Mouse (Mus musculus): ENCODE results near the gene Edil3.

The Edil3 gene

GRCm38 (mm10) chr13:88821440-88822331, at the start of gene Edil3:
Edil3 (plus strand) TSS chr13:88821472.
- no peak for DNase-seq (ENCODE audit: low read depth)

GRCm38 (mm10) chr13:88799186-88799585, 22.1 kb upstream of the Edil3 start:
- no peak for DNase-seq (ENCODE audit: low read depth)

- no peak for DNase-seq (ENCODE audit: low read depth)
Observed at GRCm38 (mm10) chr13:88801006-88801405, 20.3 kb upstream of the Edil3 start.

GRCm38 (mm10) chr13:88805838-88806237, 15.4 kb upstream of the Edil3 start:
- DNase-seq (ENCODE audit: low read depth) = no peak

- no peak for DNase-seq (ENCODE audit: low read depth)
Observed at GRCm38 (mm10) chr13:88806269-88806668, 15.0 kb upstream of the Edil3 start.

GRCm38 (mm10) chr13:88810097-88810496, 11.2 kb upstream of the Edil3 start:
- no peak for DNase-seq (ENCODE audit: low read depth)

GRCm38 (mm10) chr13:88820686-88821308, 475 bp upstream of the Edil3 start:
- no peak for DNase-seq (ENCODE audit: low read depth)

GRCm38 (mm10) chr13:88822332-88822895, 1.1 kb downstream of the Edil3 start:
- no peak for DNase-seq (ENCODE audit: low read depth)

GRCm38 (mm10) chr13:88822976-88823521, 1.8 kb downstream of the Edil3 start:
- no peak for DNase-seq (ENCODE audit: low read depth)

- DNase-seq (ENCODE audit: low read depth) = no peak
Observed at GRCm38 (mm10) chr13:88823522-88824419, 2.5 kb downstream of the Edil3 start.

GRCm38 (mm10) chr13:88824441-88824840, 3.2 kb downstream of the Edil3 start:
- no peak for DNase-seq (ENCODE audit: low read depth)

GRCm38 (mm10) chr13:88828362-88828761, 7.1 kb downstream of the Edil3 start:
- peak; percentile 25 for DNase-seq (ENCODE audit: low read depth)

GRCm38 (mm10) chr13:88833732-88834131, 12.5 kb downstream of the Edil3 start:
- DNase-seq (ENCODE audit: low read depth) = no peak

GRCm38 (mm10) chr13:88849739-88850138, 28.5 kb downstream of the Edil3 start:
- DNase-seq (ENCODE audit: low read depth) = no peak

- no peak for DNase-seq (ENCODE audit: low read depth)
Observed at GRCm38 (mm10) chr13:88879960-88880359, 58.7 kb downstream of the Edil3 start.

- no peak for DNase-seq (ENCODE audit: low read depth)
Observed at GRCm38 (mm10) chr13:88890728-88891127, 69.5 kb downstream of the Edil3 start.

GRCm38 (mm10) chr13:88900046-88900445, 78.8 kb downstream of the Edil3 start:
- DNase-seq (ENCODE audit: low read depth) = no peak

GRCm38 (mm10) chr13:88907405-88907804, 86.1 kb downstream of the Edil3 start:
- no peak for DNase-seq (ENCODE audit: low read depth)

GRCm38 (mm10) chr13:88908187-88908586, 86.9 kb downstream of the Edil3 start:
- no peak for DNase-seq (ENCODE audit: low read depth)

- DNase-seq (ENCODE audit: low read depth) = no peak
Observed at GRCm38 (mm10) chr13:88916503-88916902, 95.2 kb downstream of the Edil3 start.

- DNase-seq (ENCODE audit: low read depth) = no peak
Observed at GRCm38 (mm10) chr13:88929626-88930025, 108.4 kb downstream of the Edil3 start.

GRCm38 (mm10) chr13:88938564-88938963, 117.3 kb downstream of the Edil3 start:
- DNase-seq (ENCODE audit: low read depth) = no peak
